Mouse (Mus musculus): ENCODE results near the gene Accsl.

The Accsl gene

DNA sequence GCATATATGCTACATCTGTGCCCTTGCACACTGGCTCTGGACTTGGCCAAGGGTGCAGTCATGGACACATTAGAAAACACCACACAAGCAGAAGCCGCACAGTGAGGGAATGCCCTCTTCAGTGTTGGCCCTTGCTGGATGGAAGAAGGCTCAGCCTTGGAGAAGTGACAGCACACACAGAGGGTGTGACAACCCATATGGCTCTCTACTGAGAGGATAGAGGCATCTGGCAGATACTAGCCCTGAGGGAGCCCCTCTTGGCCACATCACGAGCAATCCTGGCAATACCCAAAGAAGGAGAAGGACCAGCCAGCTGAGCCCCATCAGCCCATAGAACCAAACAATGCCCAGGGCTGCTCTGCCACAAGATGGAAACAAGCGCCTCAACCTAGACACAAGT is 5.6 kb upstream of the Accsl start:
- no peak for DNase-seq (ENCODE audit: low read depth)

DNA sequence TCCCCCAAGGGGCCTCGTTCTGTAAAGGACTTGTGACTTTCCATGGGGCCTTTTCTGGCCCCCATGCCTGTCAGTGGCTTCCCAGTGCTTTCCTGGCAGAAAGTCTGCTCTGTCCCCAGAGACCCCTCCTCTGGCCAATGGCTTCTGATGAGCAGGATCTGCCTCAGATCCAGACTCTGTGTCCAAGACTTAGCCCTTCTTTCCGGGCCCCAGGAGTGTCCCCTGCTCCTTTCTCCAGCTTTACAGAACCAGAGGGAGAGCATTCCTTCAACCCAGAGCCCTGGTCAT is 5.2 kb upstream of the Accsl start:
- DNase-seq (ENCODE audit: low read depth) = no peak

DNA sequence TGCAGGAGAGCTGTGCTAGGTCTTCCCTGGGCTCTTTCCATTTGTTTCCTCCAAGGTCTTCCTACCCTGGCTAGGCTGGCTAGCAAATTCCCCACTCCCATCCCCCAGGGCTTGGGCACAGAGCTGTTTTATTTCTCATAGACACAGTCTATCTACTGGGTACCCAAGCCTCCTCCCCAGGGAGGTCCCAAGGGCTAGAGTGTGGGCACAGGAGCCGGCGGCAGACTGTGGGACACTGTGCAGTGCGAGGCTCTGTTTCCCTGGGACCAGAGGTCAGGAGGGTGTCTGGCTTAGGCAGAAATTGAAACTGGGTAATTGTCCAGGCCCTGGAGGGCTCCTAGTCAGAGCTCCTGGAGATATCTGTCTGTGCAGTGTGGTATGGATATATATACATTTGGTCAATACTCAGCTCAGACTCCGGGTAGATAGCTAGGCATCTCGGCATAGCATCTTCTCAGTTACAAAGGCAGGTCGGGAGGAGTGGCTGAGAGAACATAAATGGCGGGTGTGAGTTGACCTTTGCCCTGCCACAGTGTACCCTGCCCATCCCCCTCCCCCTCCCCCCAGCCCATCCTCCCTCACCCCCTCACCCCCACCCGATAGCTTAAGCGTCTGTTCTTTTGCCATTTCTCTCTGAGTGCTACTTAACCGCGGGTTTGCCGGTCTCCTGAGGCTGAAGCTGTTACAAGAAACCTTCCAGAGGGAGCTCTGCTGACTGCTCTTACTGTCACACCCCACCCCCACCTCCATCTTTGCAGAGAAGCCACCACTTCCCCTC is 4.7 kb upstream of the Accsl start:
- no peak for DNase-seq (ENCODE audit: low read depth)

DNA sequence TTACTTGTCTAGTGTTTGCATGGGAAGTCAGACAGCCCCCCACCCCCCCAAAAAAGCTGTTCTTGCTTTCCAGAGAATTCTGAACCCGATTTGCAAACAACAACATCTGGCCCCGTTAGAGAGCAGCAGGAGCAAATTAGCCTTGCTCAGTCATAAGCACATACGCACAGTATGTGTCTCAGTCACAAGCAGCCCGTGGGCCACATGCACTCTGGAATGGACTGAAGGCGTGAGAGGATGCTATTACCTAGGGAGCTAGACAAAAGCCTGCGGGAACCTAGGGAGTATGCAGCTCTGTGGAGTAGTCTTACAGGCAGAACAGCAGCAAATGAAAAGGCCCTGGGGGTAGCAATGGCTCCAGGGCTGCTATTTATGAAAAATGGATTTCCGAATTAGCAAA is 3.3 kb upstream of the Accsl start:
- DNase-seq (ENCODE audit: low read depth) = no peak

DNA sequence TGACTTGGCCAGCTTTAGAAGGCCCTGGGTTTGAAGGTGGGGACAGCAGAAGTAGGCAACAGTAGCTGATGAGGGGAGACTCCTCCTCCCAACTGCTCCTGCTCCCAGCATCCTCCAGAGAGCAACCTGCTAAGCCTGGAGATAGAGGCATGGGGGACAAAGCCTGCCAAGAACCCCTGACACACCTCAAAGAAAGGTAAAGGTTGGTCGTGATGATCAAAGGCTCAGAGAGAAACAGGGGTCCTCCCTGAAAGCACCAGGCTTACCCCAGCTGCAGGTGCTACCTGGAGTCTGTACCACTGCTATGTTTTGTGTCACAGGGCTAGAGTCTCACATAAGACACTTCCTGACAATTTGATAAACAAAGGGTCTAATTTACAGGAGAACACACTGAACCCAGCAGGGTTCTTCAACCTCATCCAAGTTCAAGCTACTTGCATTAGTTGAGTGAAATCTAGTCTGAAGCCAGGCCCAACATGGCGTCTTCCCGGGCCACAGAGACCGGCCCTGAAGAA is 2.5 kb upstream of the Accsl start:
- no peak for DNase-seq (ENCODE audit: low read depth)

DNA sequence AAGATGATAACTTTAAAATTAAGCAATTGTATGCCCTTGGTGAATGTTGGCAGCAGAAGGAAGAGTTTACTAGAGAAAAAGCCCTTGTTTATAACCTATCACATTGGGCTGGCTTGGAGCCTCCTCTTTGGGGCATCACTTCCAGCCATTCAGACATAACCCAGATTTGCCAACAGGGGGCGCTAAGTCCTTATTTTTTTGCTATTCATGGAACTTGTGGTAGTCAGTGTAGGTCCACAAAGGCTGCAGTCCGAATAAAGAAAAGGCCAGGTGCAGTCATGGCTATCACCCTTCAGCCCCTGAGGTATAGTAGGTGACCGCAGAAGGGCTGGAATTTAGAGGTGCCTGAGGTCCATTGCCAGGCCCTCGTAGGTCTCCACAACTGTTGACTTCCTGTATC is 1.9 kb upstream of the Accsl start:
- peak; percentile 49 for DNase-seq (ENCODE audit: low read depth)

DNA sequence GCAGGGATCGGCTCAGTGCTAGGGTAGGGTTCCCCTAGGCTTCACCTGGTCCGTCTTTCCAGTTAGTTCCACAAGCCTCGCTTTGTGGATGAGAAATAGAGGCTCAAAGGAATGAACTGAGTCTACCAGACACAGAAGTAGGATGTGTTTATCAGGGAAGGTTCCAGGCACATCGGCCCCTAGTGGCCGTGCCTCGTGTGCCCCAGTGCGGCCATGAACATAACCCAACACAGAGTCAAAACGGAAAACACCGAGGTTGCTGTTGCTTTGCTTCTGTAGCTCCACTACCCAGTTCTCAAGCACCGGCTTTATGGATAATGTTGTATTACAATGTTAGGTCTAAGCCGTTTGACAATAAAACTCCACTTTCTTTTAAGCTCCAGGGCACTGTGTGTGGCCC is 391 bp downstream of the Accsl start:
- no peak for DNase-seq (ENCODE audit: low read depth)

DNA sequence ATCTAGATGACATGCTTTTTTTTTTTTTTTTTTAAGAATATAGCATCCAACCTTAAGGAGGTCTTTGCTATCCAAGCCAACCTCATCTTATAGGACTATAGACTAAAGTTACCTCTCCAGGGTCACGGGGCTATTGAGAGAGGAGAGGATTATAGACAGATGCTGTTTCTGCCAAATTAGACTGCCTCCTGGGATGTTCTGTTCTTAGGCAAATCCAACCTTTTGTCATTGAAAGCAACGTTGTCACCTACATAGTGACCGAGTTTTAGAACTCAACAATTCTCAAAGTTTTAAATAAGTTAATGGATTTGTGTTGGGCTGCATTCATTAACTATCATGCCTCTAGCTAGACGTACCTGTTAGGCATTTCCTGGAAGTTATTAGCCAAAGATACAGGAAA is 5.7 kb downstream of the Accsl start:
- no peak for DNase-seq (ENCODE audit: low read depth)

DNA sequence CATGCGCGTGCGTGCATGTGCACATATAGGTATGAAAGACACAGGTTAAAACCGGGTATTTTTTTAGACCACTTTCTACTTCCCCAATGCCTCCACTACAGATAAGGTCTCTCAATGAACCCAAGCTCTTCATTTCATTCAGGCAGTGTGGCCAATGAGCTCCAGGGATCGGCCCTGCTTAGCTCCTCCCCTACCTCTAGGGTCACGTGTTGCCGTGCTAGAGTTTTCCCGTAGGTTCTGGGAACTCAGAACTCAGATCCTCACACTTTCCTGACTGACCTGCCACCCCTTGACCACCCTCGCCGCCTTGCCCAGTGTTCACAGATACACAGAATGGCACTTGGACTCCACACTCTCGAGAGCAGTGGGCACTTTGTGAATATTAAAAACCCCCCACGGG is 10.1 kb downstream of the Accsl start:
- DNase-seq (ENCODE audit: low read depth) = no peak

DNA sequence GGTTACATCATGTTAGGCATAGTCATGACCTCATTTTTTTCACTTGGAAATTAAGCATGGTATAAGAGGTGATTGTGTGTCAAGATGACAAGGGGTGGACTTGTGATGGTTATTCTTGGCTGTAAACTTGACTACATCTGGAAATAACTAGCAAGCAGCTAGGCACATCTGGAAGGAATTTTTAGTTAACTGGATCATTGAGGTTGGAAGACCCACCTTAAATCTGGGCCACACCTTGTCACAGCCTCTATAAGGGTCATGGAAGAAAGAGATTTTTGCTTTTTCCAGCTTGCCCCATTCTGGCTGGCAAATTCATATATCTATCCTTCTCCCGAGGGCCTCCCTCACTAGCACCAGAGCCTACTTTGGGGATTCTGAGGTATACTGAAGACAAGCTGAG is 17.7 kb downstream of the Accsl start:
- DNase-seq (ENCODE audit: low read depth) = no peak

DNA sequence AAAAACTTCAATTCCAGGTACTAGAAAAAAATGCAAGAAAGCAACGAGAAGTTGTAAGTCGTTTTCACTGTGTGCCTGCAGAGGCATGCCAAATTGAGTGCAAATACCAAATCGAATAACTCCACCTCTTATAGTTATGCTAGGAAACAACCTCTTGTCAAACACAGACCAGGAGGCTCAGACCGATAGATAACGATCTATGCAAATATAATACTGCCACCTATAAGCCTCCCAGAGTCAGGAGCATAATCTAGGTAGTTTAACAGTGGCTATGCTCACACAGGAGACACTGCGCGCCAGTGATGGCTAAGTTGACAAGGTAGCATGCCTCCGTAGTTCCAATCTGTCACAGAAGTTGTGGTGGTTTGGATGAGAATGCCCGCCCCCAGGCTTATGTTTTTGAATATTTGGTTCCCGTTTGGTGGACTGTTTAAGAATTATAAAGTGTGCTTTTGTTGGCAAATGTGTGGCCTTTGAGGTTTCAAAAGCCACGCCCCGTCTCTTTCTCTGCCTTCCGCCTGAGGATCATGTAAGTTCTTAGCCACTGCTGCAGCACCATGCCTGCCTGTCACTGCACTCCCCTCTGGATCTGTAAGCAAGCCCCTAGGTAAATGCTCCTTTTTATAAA is 18.5 kb downstream of the Accsl start:
- DNase-seq (ENCODE audit: low read depth) = peak; percentile 30

DNA sequence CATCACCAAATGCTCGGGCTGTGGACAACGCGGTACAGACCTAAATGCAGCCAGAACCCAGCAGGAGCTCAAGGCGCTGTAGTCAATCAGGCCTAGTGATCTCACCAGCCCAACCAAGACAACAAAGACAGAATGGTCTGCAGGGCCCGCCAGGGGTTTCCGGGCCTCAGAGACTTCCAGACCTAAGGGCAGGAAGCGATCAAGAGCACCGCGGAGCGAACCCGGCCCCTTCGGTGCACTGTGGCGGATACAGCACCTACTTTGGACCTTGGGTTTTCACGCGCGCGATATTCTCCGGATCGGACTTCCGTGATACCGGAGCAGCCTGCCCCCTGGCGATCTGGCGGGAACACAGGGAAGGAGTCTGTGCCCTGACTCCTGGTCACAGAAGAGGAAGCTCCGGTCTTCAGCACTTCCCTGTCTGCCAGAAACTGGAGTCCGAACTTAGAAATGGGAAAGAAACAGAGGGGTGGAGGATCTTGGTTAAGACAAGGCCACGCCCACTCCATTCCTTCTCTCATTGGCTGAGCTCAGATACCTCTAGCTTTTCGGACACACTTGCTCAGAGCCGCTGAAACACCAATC is 19.4 kb downstream of the Accsl start, which contains the start of gene Accs:
Gene Accs, minus strand, starts transcription at position 439 of the 585 bp plus-strand sequence.
- DNase-seq (ENCODE audit: low read depth) = peak; percentile 59

DNA sequence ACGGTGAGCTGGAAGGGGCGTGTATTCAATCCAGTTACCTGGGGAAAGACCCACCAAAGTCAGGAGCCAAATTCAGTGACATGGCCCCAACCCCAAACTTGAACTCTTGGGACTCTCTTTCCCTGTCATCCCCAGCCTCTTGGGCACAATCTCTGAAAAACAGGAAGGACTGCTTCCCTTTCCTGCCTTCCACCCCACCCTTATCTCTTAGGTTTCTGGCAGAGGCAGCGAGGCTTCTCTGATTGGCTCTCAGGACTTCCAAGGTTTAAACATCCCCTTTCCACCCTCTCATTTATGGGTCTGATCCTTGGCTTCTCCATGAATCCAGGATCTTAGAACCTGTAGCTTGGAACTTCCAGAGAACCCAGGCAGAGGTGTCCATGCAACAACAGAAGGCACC is 27.6 kb downstream of the Accsl start:
- no peak for DNase-seq (ENCODE audit: low read depth)

DNA sequence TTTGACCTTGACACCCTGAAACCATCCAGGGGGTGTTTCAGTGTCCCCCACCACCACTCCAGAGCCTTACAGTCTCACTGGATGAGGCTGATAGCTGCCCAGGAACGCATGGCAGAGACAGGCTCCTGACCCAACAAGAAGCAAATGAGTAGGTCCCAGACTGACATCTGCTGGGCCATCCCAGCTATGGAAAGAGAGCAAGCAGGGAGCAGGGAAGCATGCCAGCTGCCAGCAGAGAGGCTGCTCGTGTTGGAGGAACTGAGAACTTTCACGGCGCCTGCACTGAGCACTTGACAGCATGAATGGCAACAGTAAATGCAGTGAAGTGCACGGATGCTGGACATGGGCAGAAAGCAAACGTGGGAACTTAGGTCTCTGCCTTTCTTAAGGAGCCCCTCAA is 28.8 kb downstream of the Accsl start:
- no peak for DNase-seq (ENCODE audit: low read depth)

DNA sequence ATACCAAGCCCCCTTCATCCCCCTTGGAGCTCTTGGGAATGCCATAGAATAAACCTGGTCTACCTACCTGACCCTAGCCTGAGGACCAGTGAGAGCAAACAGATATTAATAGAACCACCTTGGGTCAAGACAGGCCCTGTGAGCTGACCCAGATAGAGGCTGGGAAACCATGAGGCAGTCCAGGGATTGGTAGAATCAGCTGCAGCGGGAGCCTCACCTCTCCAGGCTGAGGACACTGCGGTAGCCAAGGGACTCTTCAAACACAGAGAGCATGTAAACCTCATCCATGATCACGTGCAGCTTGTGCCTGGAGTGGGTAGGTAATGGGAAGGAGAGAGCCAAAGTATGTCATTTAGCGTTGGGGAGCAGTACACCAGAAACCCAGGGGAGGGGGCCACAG is 30.0 kb downstream of the Accsl start:
- DNase-seq (ENCODE audit: low read depth) = no peak

DNA sequence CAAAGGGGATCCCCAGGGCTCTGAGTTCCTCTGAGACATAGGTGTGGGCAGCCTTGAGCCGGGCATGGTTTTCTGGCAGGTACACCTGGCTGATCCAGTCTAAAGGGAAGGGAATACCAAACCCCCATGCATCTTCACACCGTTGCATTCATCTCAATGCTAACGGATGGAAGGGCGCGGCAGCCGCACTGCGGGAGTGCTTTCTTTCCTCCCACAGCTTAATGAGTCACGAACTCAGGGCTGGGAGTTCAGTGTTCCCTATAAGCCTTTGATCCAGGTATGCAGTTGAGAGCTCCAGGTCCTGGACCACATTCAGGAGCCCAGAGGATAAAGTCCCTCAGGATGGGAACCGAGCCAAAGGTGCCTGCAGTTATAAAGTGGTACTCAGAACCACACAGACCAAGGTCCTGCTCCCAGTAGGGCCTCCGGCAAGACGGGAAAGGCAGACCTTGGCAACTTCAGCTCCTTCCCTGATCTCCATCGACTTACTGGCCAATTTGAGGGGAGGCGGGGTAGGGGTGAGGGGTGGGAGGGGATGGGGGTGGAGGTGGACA is 32.6 kb downstream of the Accsl start:
- no peak for DNase-seq (ENCODE audit: low read depth)

DNA sequence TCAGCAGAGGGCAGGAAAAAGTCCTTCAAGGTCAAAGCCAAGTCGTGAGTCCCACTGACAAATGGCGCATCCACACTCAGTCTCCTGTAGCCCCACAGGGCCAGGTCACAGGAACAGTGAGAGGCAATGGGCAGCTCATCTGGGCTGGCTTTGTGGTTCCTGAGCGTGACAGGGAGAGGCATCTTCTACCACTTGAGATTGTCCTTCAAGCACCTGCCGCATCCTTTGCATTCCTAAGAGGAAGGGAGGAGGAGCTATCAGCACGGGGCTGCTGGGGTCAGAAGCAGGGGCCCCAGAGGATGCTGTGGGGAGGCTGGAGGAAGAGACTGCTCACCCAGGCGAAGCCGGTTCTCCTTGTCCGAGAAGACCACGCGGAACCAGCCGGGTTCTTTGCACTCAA is 33.4 kb downstream of the Accsl start:
- no peak for DNase-seq (ENCODE audit: low read depth)

DNA sequence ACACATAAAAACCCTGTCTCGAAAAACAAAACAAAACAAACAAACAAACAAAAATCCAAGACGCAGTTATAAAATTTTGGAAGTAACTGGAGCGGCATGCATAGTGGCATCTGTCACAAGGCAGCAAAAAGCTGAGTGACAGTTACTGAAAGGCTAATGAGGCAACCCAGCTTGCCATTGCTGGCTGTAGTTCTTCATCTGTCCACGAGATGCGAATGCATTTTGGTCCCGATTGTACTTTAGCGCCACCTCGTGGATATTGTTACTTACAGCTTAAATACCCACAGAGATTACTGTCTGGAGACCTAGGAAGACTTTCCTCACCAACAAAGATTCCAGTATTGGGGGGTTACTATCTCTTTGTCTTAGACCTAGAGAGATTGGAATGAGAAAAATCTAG is 45.4 kb downstream of the Accsl start:
- peak; percentile 70 for DNase-seq (ENCODE audit: low read depth)

DNA sequence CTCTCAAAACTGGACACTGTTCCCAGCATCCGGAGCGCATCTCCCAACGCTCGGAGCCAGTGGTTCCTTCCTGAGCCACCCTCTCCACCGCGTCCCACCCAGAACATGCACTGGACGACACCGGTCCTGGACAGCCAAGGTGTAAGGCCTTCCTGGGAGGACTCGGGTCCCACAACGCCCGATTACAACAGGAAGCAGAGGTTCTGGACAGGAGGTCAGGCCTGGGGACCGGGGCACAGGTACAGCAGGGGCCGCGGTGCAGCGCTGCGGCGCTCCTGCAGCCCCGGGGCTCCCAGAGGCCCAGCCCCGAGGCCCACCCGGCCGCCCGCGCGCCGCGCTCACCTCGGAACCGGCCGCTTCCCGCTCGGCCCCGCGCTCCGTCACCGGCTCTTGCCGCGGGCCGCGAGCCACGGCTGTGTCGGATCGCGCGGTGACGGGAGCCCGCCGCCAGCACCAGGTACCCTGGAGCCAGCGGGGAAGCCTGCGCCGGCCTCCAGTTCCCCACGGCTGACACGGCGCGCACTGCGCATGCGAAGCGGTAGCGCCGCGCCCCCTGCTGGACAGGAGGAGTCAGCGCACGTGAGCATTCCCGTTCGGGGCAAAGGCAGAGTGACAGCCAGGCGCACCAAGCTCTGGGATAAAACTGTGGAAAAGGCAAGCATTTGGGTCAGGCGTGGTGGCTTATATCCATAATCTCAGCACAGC is 46.8 kb downstream of the Accsl start, which contains the start of gene Ext2:
Gene Ext2, minus strand, starts transcription at position 524 of the 705 bp plus-strand sequence.
- peak; percentile 32 for DNase-seq (ENCODE audit: low read depth)

DNA sequence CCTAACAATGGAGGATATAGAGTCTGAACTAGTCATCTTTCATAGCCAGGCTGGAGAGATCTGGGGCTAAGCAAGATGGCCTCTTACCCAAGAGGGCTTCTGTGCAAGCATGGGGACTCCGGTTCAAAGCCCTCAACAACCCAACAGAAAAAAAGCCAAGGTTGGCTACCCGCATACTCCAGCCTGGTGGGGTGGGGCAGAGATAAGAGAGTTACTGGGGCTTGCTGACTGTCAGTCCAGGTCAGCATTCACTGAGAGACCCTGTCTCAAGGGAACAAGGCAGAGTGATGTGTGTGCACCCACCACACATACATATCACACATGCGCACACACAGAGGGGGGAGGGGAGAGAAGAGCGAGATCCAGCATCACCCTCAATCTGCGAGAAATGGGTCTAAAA is 51.2 kb downstream of the Accsl start:
- no peak for DNase-seq (ENCODE audit: low read depth)

DNA sequence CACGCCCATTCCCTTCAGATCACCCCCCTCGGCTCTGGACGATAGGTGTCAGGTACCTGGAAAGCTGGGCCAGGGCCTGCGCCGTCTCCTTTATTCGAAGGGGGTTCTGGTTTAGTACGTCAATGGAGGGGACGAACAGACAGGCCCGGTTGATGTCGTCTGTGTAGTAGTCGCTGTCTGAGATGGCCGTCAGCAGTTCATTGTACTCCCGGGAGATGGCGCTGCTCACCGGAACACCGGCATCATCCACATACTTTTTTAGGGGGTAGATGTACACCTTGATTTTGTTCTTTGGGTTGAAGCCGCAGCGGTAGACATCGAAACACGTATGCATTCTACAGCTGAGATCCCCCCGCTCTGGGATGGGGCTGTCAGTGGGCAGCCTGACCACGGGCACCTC is 55.6 kb downstream of the Accsl start:
- no peak for DNase-seq (ENCODE audit: low read depth)

DNA sequence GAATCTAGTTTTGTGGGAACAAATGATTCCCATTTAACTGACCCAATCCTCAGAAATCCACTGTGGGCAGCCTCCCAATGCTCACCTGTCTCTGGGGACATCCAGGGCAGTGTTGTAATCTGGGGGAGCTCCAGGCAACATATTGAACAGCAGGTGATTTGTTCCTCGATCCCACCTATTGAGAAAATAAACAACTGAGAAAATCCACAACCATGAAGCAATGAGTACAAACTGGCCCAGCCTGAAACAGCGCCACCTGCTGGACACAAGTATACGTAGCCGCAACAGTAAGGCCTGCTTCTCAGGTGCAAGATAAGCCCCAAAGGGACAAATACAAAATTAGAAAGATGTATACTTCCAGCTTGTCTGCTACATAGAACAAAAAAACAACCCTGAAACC is 57.1 kb downstream of the Accsl start:
- DNase-seq (ENCODE audit: low read depth) = no peak

DNA sequence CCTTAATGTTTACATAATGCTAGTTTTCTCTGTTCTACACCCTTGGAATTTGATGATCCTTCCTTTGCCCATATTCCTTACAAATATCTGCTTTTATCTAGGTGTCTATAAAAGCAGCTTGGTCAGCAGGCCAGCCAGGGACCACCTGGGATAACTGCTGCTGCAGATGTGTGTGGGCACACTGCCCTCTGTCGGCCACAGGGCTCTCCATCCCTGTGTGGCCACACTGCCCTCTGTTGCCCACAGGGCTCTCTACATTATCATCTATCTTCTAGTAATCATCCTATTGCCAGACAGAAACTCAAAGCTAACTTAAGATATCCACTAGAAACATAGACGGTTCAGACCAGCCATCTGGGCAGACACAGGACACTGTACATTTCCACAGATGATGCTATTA is 59.0 kb downstream of the Accsl start:
- DNase-seq (ENCODE audit: low read depth) = no peak
